Mouse (Mus musculus) forebrain, embryonic 13.5 days (tissue): ENCODE results near the gene Enpp7. TPM values are rescaled to one million over a fixed set of nuclear protein-coding genes. Genes with fewer than 3 reads are reported as not detected.

Experiments
- ATAC-seq: fragments of 200-750 bp; cut with Nextera tagmentation; 2 replicates; pipeline ENCODE4 v1.8.0; 2017
- H3K27ac ChIP-seq: fragments of 300-500 bp; sonication (generic); 2 replicates; pipeline ENCODE4 v1.5.1; 2015; ENCODE audit warnings: inconsistent platforms, mild to moderate bottlenecking, moderate library complexity
- H3K27me3 ChIP-seq: fragments of 300-500 bp; sonication (generic); 2 replicates; pipeline ENCODE4 v1.6.1; 2015; ENCODE audit warnings: mild to moderate bottlenecking, inconsistent platforms
- H3K36me3 ChIP-seq: fragments of 300-500 bp; sonication (generic); 2 replicates; pipeline ENCODE4 v1.6.1; 2015; ENCODE audit warnings: mild to moderate bottlenecking, inconsistent platforms; ENCODE audit not compliant: poor library complexity, severe bottlenecking
- H3K4me1 ChIP-seq: fragments of 300-500 bp; sonication (generic); 2 replicates; pipeline ENCODE4 v1.6.1; 2015; ENCODE audit warnings: inconsistent platforms
- H3K4me2 ChIP-seq: fragments of 300-500 bp; sonication (generic); 2 replicates; pipeline ENCODE4 v1.6.1; 2015; ENCODE audit warnings: inconsistent platforms, mild to moderate bottlenecking, moderate library complexity
- H3K4me3 ChIP-seq: fragments of 300-500 bp; sonication (generic); 2 replicates; pipeline ENCODE4 v1.5.1; 2015; ENCODE audit warnings: mild to moderate bottlenecking, inconsistent platforms
- H3K9ac ChIP-seq: fragments of 300-500 bp; sonication (generic); 2 replicates; pipeline ENCODE4 v1.6.1; 2015; ENCODE audit warnings: mild to moderate bottlenecking, inconsistent platforms
- H3K9me3 ChIP-seq: fragments of 300-500 bp; sonication (generic); replicated peaks from 2 replicates; pipeline ENCODE4 v1.6.1; 2016; ENCODE audit warnings: inconsistent platforms
- WGBS: fragments of 180-500 bp; shearing (Covaris S2); methylation state at CpG from one replicate; pipeline ENCODE4 v1.1.7; 2015; 5-methylcytosine and 5-hydroxymethylcytosine counted together
- polyA plus RNA-seq: library from polyadenylated mRNA; unstranded; fragments of >200 nt; fragmentation: Nextera tagmentation; extraction: Ambion mirVana; gene quantifications from 2 replicates; pipeline ENCODE4 v1.2.1, GENCODE M21; 2015

Enpp7 gene
- polyA plus RNA-seq, 1 experiment from 2014 or later = not detected

- peak overlapping the region; percentile 63 for H3K9ac ChIP-seq
- H3K4me3 ChIP-seq = peak overlapping the region; percentile 49
- no peak overlapping the region for H3K27ac ChIP-seq
- no peaks in the 10 kb centered on the region for H3K9me3 ChIP-seq
- peak overlapping the region; percentile 88 for H3K4me2 ChIP-seq
- peaks cover 69% of the 10 kb centered on the region for H3K27me3 ChIP-seq
- no peak for ATAC-seq
- WGBS = 1% methylated on average over 57 of the region's 57 CpGs
- H3K36me3 ChIP-seq = peaks cover 10% of the 10 kb centered on the region
- peaks cover 74% of the 10 kb centered on the region for H3K4me1 ChIP-seq
These were observed 49.2 kb downstream of the Enpp7 start for GRCm38 (mm10) chr11:119036934-119037779.

- H3K4me2 ChIP-seq = peak overlapping the region; percentile 88
- 3% methylated on average over 18 of the region's 18 CpGs for WGBS
- H3K4me3 ChIP-seq = peak overlapping the region; percentile 49
- H3K36me3 ChIP-seq = peaks cover 10% of the 10 kb centered on the region
- H3K9me3 ChIP-seq = no peaks in the 10 kb centered on the region
- H3K27ac ChIP-seq = no peak overlapping the region
- peaks cover 81% of the 10 kb centered on the region for H3K4me1 ChIP-seq
- H3K9ac ChIP-seq = peak overlapping the region; percentile 63
- H3K27me3 ChIP-seq = peaks cover 77% of the 10 kb centered on the region
- no peak for ATAC-seq
These were observed 49.9 kb downstream of the Enpp7 start for GRCm38 (mm10) chr11:119037780-119038401.

- 29% methylated on average over 22 of the region's 22 CpGs for WGBS
- Histone ChIP-seq H3K4me2 (peak overlapping the region; percentile 88), H3K9ac (peak overlapping the region; percentile 43), H3K9me3 (no peaks in the 10 kb centered on the region), H3K4me3 (peak overlapping the region; percentile 17; the same call in 1 of the 2 replicates), H3K4me1 (peaks cover 81% of the 10 kb centered on the region), H3K36me3 (peaks cover 10% of the 10 kb centered on the region), H3K27ac (no peak overlapping the region), H3K27me3 (peaks cover 82% of the 10 kb centered on the region)
- no peak for ATAC-seq
These were observed 50.9 kb downstream of the Enpp7 start for GRCm38 (mm10) chr11:119038744-119039484.

- H3K27me3 ChIP-seq = peaks cover 83% of the 10 kb centered on the region
- peak overlapping the region; percentile 88 for H3K4me2 ChIP-seq
- H3K4me3 ChIP-seq = peak overlapping the region; percentile 75
- WGBS = 6% methylated on average over 21 of the region's 21 CpGs
- H3K4me1 ChIP-seq = peaks cover 81% of the 10 kb centered on the region
- no peak for ATAC-seq
- H3K27ac ChIP-seq = peak overlapping the region; percentile 88
- peaks cover 10% of the 10 kb centered on the region for H3K36me3 ChIP-seq
- peak overlapping the region; percentile 94 for H3K9ac ChIP-seq
- no peaks in the 10 kb centered on the region for H3K9me3 ChIP-seq
These were observed 51.9 kb downstream of the Enpp7 start for GRCm38 (mm10) chr11:119039732-119040512.

- peak within 1 kb of the TSS; percentile 94 for H3K4me2 ChIP-seq
- H3K4me3 ChIP-seq = peak within 1 kb of the TSS; percentile 75
- peaks cover 83% of the 10 kb centered on the region for H3K27me3 ChIP-seq
- peaks cover 10% of the 10 kb centered on the region for H3K36me3 ChIP-seq
- WGBS = under 1% methylated on average over 50 of the region's 63 CpGs
- peak within 1 kb of the TSS; percentile 94 for H3K9ac ChIP-seq
- peaks cover 76% of the 10 kb centered on the region for H3K4me1 ChIP-seq
- H3K9me3 ChIP-seq = no peaks in the 10 kb centered on the region
- H3K27ac ChIP-seq = peak within 1 kb of the TSS; percentile 88
- ATAC-seq = peak; percentile 91
These were observed 52.8 kb downstream of the Enpp7 start, which contains the start of gene Cbx8 for GRCm38 (mm10) chr11:119040600-119041324. TSS of gene Cbx8 (minus strand) at chr11:119040969.

- H3K27ac ChIP-seq = peak overlapping the region; percentile 72
- no peak; the same call in 1 of the 2 replicates for ATAC-seq
- H3K9me3 ChIP-seq = no peaks in the 10 kb centered on the region
- peaks cover 10% of the 10 kb centered on the region for H3K36me3 ChIP-seq
- peaks cover 73% of the 10 kb centered on the region for H3K4me1 ChIP-seq
- peak overlapping the region; percentile 80 for H3K9ac ChIP-seq
- H3K4me3 ChIP-seq = peak overlapping the region; percentile 75
- WGBS = under 1% methylated on average over 31 of the region's 31 CpGs
- peaks cover 83% of the 10 kb centered on the region for H3K27me3 ChIP-seq
- peak overlapping the region; percentile 94 for H3K4me2 ChIP-seq
These were observed 53.3 kb downstream of the Enpp7 start for GRCm38 (mm10) chr11:119041325-119041716.

GRCm38 (mm10) chr11:119041750-119042465 lies 53.9 kb downstream of the Enpp7 start:
- H3K4me1 ChIP-seq = peaks cover 74% of the 10 kb centered on the region
- H3K27me3 ChIP-seq = peaks cover 84% of the 10 kb centered on the region
- peak overlapping the region; percentile 72; the same call in 1 of the 2 replicates for H3K27ac ChIP-seq
- WGBS = under 1% methylated on average over 31 of the region's 31 CpGs
- peak overlapping the region; percentile 94 for H3K4me2 ChIP-seq
- no peaks in the 10 kb centered on the region for H3K9me3 ChIP-seq
- ATAC-seq = peak; percentile 2
- peak overlapping the region; percentile 75 for H3K4me3 ChIP-seq
- peak overlapping the region; percentile 80 for H3K9ac ChIP-seq
- peaks cover 10% of the 10 kb centered on the region for H3K36me3 ChIP-seq

Other genes starting within 250 kb of the Enpp7 start
- gene Rbfox3, start 76.6 kb upstream of the Enpp7 start, polyA plus RNA-seq = 32.0 and 34.0 TPM in 2 replicates
- gene Cbx2, start 34.8 kb downstream of the Enpp7 start, polyA plus RNA-seq = 45.2 and 52.0 TPM in 2 replicates
- gene Cbx8, start 52.8 kb downstream of the Enpp7 start, polyA plus RNA-seq = 9.8 and 12.3 TPM in 2 replicates
- gene Cbx4, start 98.0 kb downstream of the Enpp7 start, polyA plus RNA-seq = 10.2 and 11.5 TPM in 2 replicates
- 45.3 and 46.0 TPM in 2 replicates for gene Tbc1d16, start 240.3 kb downstream of the Enpp7 start, polyA plus RNA-seq
- 14.3 and 17.2 TPM in 2 replicates for gene Ccdc40, start 240.4 kb downstream of the Enpp7 start, polyA plus RNA-seq